In the genomic region with DNA sequence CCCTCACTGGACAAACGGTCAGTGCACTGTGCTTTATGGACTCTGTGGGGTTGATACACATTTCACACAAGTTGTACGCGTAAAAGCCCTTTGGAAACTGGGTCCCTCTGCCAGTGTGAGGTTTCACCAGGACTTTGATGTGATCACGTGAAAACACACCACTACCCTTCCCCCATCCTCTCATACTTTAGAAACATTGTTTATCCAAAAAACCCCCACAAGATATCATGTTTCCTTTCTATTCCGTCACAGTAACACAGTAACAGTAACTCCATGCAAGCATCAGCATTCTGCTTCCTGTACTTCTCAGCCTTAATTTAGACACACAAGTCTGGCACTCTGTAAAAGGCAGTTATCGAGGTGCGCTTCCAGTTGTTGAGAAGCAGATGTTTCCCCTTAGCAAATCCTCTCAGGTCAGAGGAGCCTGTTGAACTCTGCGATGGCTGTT, we compare ENCODE assay signal across 13 mouse cellular contexts. TPM values are rescaled to one million over a fixed set of nuclear protein-coding genes. Genes with fewer than 3 reads are reported as not detected.
A peak's percentile ranks its signal among the peaks of the same experiment; 100 is the strongest.
DNase-seq lines count a peak whose midpoint lies in the region; ATAC-seq and TF ChIP-seq lines count a peak whose summit lies in the region.
"Had no signal": no experiment of that assay in that cellular context is flagged by ENCODE, and none has a peak within 500 bp of the region (broad histone marks: within the 10 kb centered on the region; RNA-seq: fewer than 3 reads in every experiment).

No protein-coding gene starts in this region.

- peak overlapping the region; percentile 4; the same call in 1 of the 2 replicates for H3K9ac ChIP-seq in liver, adult 2 months (ENCODE audit: low read depth, low read length)
- H3K9ac ChIP-seq in kidney, embryonic 16.5 days (replicated peaks; ENCODE audit: low read length) = no peak overlapping the region
- no peak overlapping the region for H3K9ac ChIP-seq in forebrain, embryonic 15.5 days (replicated peaks)
- H3K9ac ChIP-seq: neural tube, embryonic 15.5 days; stomach, embryonic 15.5 days had no signal

- 0 out of 2 replicates have a peak, but pooled peaks cover 2% of the 10 kb centered on the region for H3K36me3 ChIP-seq in liver, adult 2 months (ENCODE audit: control insufficient read depth, insufficient read depth, low read length)
- no peaks in the 10 kb centered on the region for H3K36me3 ChIP-seq in kidney, embryonic 16.5 days (ENCODE audit: insufficient read depth, low read length)
- 0 out of 2 replicates have a peak, but pooled peaks cover 6% of the 10 kb centered on the region for H3K36me3 ChIP-seq in thymus, adult 2 months (ENCODE audit: control insufficient read depth, insufficient read depth, low read length)
- no peaks in the 10 kb centered on the region for H3K36me3 ChIP-seq in forebrain, embryonic 15.5 days
- H3K36me3 ChIP-seq: G1E; neural tube, embryonic 15.5 days; stomach, embryonic 15.5 days had no signal

- ATAC-seq in kidney, embryonic 16.5 days (ENCODE audit: low FRiP score, low TSS enrichment) = 0 out of 2 replicates have a peak, but pooled peaks have one; percentile 39
- no peak for ATAC-seq in forebrain, embryonic 15.5 days (replicated peaks)

- H3K27me3 ChIP-seq in liver, adult 2 months (ENCODE audit: control insufficient read depth, insufficient read depth, low read length) = no peaks in the 10 kb centered on the region
- no peaks in the 10 kb centered on the region for H3K27me3 ChIP-seq in kidney, embryonic 16.5 days (ENCODE audit: insufficient read depth, low read length)
- H3K27me3 ChIP-seq in thymus, adult 2 months (ENCODE audit: control insufficient read depth, insufficient read depth, low read length) = no peaks in the 10 kb centered on the region
- no peaks in the 10 kb centered on the region for H3K27me3 ChIP-seq in forebrain, embryonic 15.5 days
- H3K27me3 ChIP-seq: neural tube, embryonic 15.5 days; stomach, embryonic 15.5 days had no signal

- no peak overlapping the region for H3K4me3 ChIP-seq in liver, adult 2 months (ENCODE audit: insufficient read depth, low read depth, low read length)
- no peak overlapping the region for H3K4me3 ChIP-seq in bone marrow, adult 2 months (replicated peaks; ENCODE audit: control insufficient read depth, low read depth, low read length)
- no peak overlapping the region for H3K4me3 ChIP-seq in kidney, embryonic 16.5 days (ENCODE audit: low read length)
- H3K4me3 ChIP-seq in thymus, adult 2 months (ENCODE audit: control insufficient read depth, insufficient read depth, low read length) = peak overlapping the region; percentile 14
- no peak overlapping the region for H3K4me3 ChIP-seq in forebrain, embryonic 15.5 days
- H3K4me3 ChIP-seq: neural tube, embryonic 15.5 days; stomach, embryonic 15.5 days had no signal

- no peak for TF ChIP-seq CTCF in liver, adult 2 months (IDR thresholded peaks at IDR 0.05; ENCODE audit: low read depth, low read length)
- TF ChIP-seq CTCF in bone marrow, adult 2 months (IDR thresholded peaks at IDR 0.05; ENCODE audit: control insufficient read depth, insufficient read depth, low read length) = no peak
- TF ChIP-seq CTCF in thymus, adult 2 months (IDR thresholded peaks at IDR 0.05; ENCODE audit: borderline replicate concordance, control insufficient read depth, extremely low read depth, insufficient read depth, low read length, poor library complexity) = no peak

- peaks cover 20% of the 10 kb centered on the region; the same call in 1 of the 2 replicates for H3K79me2 ChIP-seq in liver, adult 2 months (ENCODE audit: control insufficient read depth, insufficient read depth, low read length)

- WGBS in liver, adult 2 months = 12% methylated on average over 8 of the region's 8 CpGs
- WGBS in bone marrow, adult 2 months = 39% methylated on average over 8 of the region's 8 CpGs
- 26% methylated on average over 8 of the region's 8 CpGs for WGBS in kidney, embryonic 16.5 days
- whole genome bisulfite sequencing in thymus, adult 2 months = 7% methylated on average over 8 of the region's 8 CpGs
- WGBS in forebrain, embryonic 15.5 days = 84% methylated on average over 8 of the region's 8 CpGs

- no peak for TF ChIP-seq POLR2A in liver, adult 2 months (IDR thresholded peaks at IDR 0.05; ENCODE audit: extremely low read depth, insufficient read depth, low read length)
- no peak for TF ChIP-seq POLR2A in bone marrow, adult 2 months (IDR thresholded peaks at IDR 0.05; ENCODE audit: borderline replicate concordance, control insufficient read depth, low read depth, low read length)
- TF ChIP-seq POLR2A in thymus, adult 2 months (IDR thresholded peaks at IDR 0.05; ENCODE audit: control insufficient read depth, extremely low read depth, insufficient read depth, low read length, poor library complexity) = no peak

- H3K9me3 ChIP-seq in kidney, embryonic 16.5 days (ENCODE audit: low read length) = no peaks in the 10 kb centered on the region
- H3K9me3 ChIP-seq in forebrain, embryonic 15.5 days = no peaks in the 10 kb centered on the region
- H3K9me3 ChIP-seq: neural tube, embryonic 15.5 days; stomach, embryonic 15.5 days had no signal

- H3K27ac ChIP-seq in liver, adult 2 months (replicated peaks; ENCODE audit: insufficient read depth, low read depth, low read length) = peak overlapping the region; percentile 91
- peak overlapping the region; percentile 74; the same call in 1 of the 2 replicates for H3K27ac ChIP-seq in bone marrow, adult 2 months (ENCODE audit: control insufficient read depth, insufficient read depth, low read depth, low read length, poor library complexity)
- H3K27ac ChIP-seq in kidney, embryonic 16.5 days (ENCODE audit: low read length) = peak overlapping the region; percentile 35
- peak overlapping the region; percentile 96 for H3K27ac ChIP-seq in thymus, adult 2 months (ENCODE audit: control insufficient read depth, insufficient read depth, low read length)
- H3K27ac ChIP-seq in forebrain, embryonic 15.5 days (replicated peaks) = no peak overlapping the region
- H3K27ac ChIP-seq: neural tube, embryonic 15.5 days; stomach, embryonic 15.5 days had no signal

- H3K4me2 ChIP-seq in kidney, embryonic 16.5 days (replicated peaks; ENCODE audit: low read depth, low read length) = no peak overlapping the region
- H3K4me2 ChIP-seq in forebrain, embryonic 15.5 days (replicated peaks) = no peak overlapping the region
- H3K4me2 ChIP-seq: neural tube, embryonic 15.5 days; stomach, embryonic 15.5 days had no signal

- H3K4me1 ChIP-seq in liver, adult 2 months (ENCODE audit: control insufficient read depth, insufficient read depth, low read length) = peaks cover 35% of the 10 kb centered on the region
- peaks cover 6% of the 10 kb centered on the region for H3K4me1 ChIP-seq in bone marrow, adult 2 months (ENCODE audit: control insufficient read depth, insufficient read depth, low read length)
- peaks cover 10% of the 10 kb centered on the region for H3K4me1 ChIP-seq in kidney, embryonic 16.5 days (ENCODE audit: insufficient read depth, low read length)
- peaks cover 55% of the 10 kb centered on the region for H3K4me1 ChIP-seq in thymus, adult 2 months (replicated peaks; ENCODE audit: control insufficient read depth, insufficient read depth, low read length)
- no peaks in the 10 kb centered on the region for H3K4me1 ChIP-seq in forebrain, embryonic 15.5 days
- H3K4me1 ChIP-seq: neural tube, embryonic 15.5 days had no signal

- peak; percentile 98 for DNase-seq in liver, adult 2 months (ENCODE audit: extremely low read depth, low read depth, low spot score)
- DNase-seq in liver = no peak
- DNase-seq in thymus, adult 2 months = peak; percentile 63
- no peak for DNase-seq in frontal cortex, adult 2 months (ENCODE audit: extremely low spot score in 1 of 2, low spot score in 1 of 2)
- DNase-seq in B cell, adult 2 months = no peak
- DNase-seq: lung, postnatal 36 days had no signal

RNA-seq across cellular contexts. Expression of a gene that starts 12.2 kb away (rescaled TPM):
- 17.6 and 21.8 TPM in 2 replicates for total RNA-seq in liver, adult 2 months (2014; rRNA removed)
- polyA plus RNA-seq in liver, adult 2 months (2012; rRNA removed) = 25.2 and 25.8 TPM in 2 replicates
- 3.5 and 5.4 TPM in 2 replicates for polyA plus RNA-seq in bone marrow, adult 2 months (2011; ENCODE audit: insufficient read depth, insufficient read length, low replicate concordance, missing spikeins)
- 1.1 and 1.5 TPM in 2 replicates for polyA plus RNA-seq in kidney, embryonic 16.5 days (2015; fragmentation: Nextera tagmentation; extraction: Ambion mirVana)
- polyA plus RNA-seq in thymus, adult 2 months (2012; rRNA removed) = 111 and 114 TPM in 2 replicates
- 0.38 and 1.0 TPM in 2 replicates for polyA plus RNA-seq in frontal cortex, adult 2 months (2012; rRNA removed)
- 0.10 TPM in 1 of 2 replicates, not detected in the other for polyA plus RNA-seq in forebrain, embryonic 15.5 days (2015; fragmentation: Nextera tagmentation; extraction: Ambion mirVana)
- polyA plus RNA-seq: G1E had no signal

RNA-seq across cellular contexts. Expression of a gene that starts 21.8 kb away (rescaled TPM):
- 1.1 and 1.5 TPM in 2 replicates for total RNA-seq in liver, adult 2 months (2014; rRNA removed)
- polyA plus RNA-seq in liver, adult 2 months (2012; rRNA removed) = 0.15 and 0.32 TPM in 2 replicates
- not detected in 2 replicates for polyA plus RNA-seq in bone marrow, adult 2 months (2011; ENCODE audit: insufficient read depth, insufficient read length, low replicate concordance, missing spikeins)
- polyA plus RNA-seq in kidney, embryonic 16.5 days (2015; fragmentation: Nextera tagmentation; extraction: Ambion mirVana) = not detected in 2 replicates
- 0.98 and 1.5 TPM in 2 replicates for polyA plus RNA-seq in thymus, adult 2 months (2012; rRNA removed)
- polyA plus RNA-seq in frontal cortex, adult 2 months (2012; rRNA removed) = 0.80 and 1.3 TPM in 2 replicates
- not detected in 2 replicates for polyA plus RNA-seq in forebrain, embryonic 15.5 days (2015; fragmentation: Nextera tagmentation; extraction: Ambion mirVana)
- total RNA-seq: G1E had no signal
- polyA plus RNA-seq: gonadal fat pad, adult 2 months; neural tube, embryonic 15.5 days; stomach, embryonic 15.5 days had no signal

Comparison
In these comparisons a context has a peak if more than half of its experiments do, and no peak if none do; other contexts are left out.
1. DNase-seq: peak in liver, adult 2 months (single experiment) and thymus, adult 2 months (single experiment); none in liver (single experiment), frontal cortex, adult 2 months (0 of 2) and B cell, adult 2 months (0 of 2).